Mouse (Mus musculus) kidney, postnatal 36 days (tissue): ENCODE measurements around the gene Cdkn1a.

ENCODE experiments used
- DNase-seq, 2 experiments: peaks; one replicate each; pipeline ENCODE4 v3.0.0; 2021 to 2022; ENCODE audit warnings: mixed read lengths in 2 of 2

The Cdkn1a gene

GRCm38 (mm10) chr17:29083586-29083985 is 7.2 kb upstream of the Cdkn1a start:
- DNase-seq: no peak

GRCm38 (mm10) chr17:29084656-29085055 is 6.1 kb upstream of the Cdkn1a start:
- no peak for DNase-seq

- no peak for DNase-seq
These were observed 5.5 kb upstream of the Cdkn1a start for GRCm38 (mm10) chr17:29085266-29085665.

GRCm38 (mm10) chr17:29086916-29087315 is 3.9 kb upstream of the Cdkn1a start:
- peak in 1 of 2 experiments; percentile 0 for DNase-seq

GRCm38 (mm10) chr17:29091348-29091944 is 670 bp downstream of the Cdkn1a start:
- peak in 1 of 2 experiments; percentile 1 for DNase-seq

GRCm38 (mm10) chr17:29092497-29092896 is 1.7 kb downstream of the Cdkn1a start:
- peak in 1 of 2 experiments; percentile 1 for DNase-seq

GRCm38 (mm10) chr17:29093110-29093952 is 2.6 kb downstream of the Cdkn1a start:
- peak; percentile 92 to 93 for DNase-seq

- no peak for DNase-seq
These were observed 3.2 kb downstream of the Cdkn1a start for GRCm38 (mm10) chr17:29093961-29094309.

GRCm38 (mm10) chr17:29094310-29095181 is 3.8 kb downstream of the Cdkn1a start:
- peak; percentile 85 to 88 for DNase-seq

- DNase-seq: peak; percentile 96
These were observed 4.5 kb downstream of the Cdkn1a start for GRCm38 (mm10) chr17:29095201-29095733.

- DNase-seq: peak in 1 of 2 experiments; percentile 0
These were observed 5.5 kb downstream of the Cdkn1a start for GRCm38 (mm10) chr17:29096245-29096644.

GRCm38 (mm10) chr17:29096851-29097561 is 6.2 kb downstream of the Cdkn1a start:
- peak in 1 of 2 experiments; percentile 0 for DNase-seq

GRCm38 (mm10) chr17:29098291-29098690 is 7.5 kb downstream of the Cdkn1a start:
- no peak for DNase-seq

GRCm38 (mm10) chr17:29099076-29099475 is 8.3 kb downstream of the Cdkn1a start:
- DNase-seq: no peak

GRCm38 (mm10) chr17:29100627-29101026 is 9.9 kb downstream of the Cdkn1a start:
- no peak for DNase-seq

- peak in 1 of 2 experiments; percentile 0 for DNase-seq
These were observed 19.6 kb downstream of the Cdkn1a start for GRCm38 (mm10) chr17:29110356-29110755.

GRCm38 (mm10) chr17:29111332-29111731 is 20.6 kb downstream of the Cdkn1a start:
- DNase-seq: peak in 1 of 2 experiments; percentile 0

GRCm38 (mm10) chr17:29113591-29114352 is 23.0 kb downstream of the Cdkn1a start, which contains the start of gene Rab44:
Rab44 (plus strand) TSS chr17:29114145.
- DNase-seq: peak in 1 of 2 experiments; percentile 0

- DNase-seq: peak in 1 of 2 experiments; percentile 0
These were observed 25.2 kb downstream of the Cdkn1a start for GRCm38 (mm10) chr17:29116023-29116422.

GRCm38 (mm10) chr17:29117006-29117648 is 26.4 kb downstream of the Cdkn1a start:
- DNase-seq: peak in 1 of 2 experiments; percentile 0

- DNase-seq: peak in 1 of 2 experiments; percentile 0
These were observed 27.3 kb downstream of the Cdkn1a start for GRCm38 (mm10) chr17:29118057-29118456.
